Mouse (Mus musculus): ENCODE data around the gene Runx2.

Runx2 gene

GRCm38 (mm10) chr17:44709516-44710252, 104.9 kb downstream of the Runx2 start:
- peak; percentile 7 to 16 for DNase-seq

GRCm38 (mm10) chr17:44707956-44708355, 106.6 kb downstream of the Runx2 start:
- DNase-seq: no peak

DNA sequence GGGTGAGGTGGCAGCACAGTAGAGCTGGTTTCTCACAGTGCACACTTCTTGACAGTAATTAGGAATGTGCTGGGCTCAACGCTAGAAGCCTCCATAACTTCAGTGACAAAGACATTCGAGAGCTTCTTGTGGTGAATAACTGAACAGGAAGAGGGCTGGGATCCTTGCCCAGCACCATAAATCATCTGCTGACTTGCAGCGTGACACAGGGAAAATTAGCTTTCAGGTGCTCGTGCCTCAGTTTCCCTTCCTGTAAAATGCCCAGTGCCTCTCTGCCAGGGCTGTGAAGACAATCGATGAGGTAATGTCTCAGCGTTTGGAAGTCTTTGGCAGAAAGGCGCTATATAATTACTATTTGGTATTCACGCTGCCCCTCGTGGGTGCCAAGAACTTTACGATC, 108.1 kb downstream of the Runx2 start:
- DNase-seq: no peak

DNA sequence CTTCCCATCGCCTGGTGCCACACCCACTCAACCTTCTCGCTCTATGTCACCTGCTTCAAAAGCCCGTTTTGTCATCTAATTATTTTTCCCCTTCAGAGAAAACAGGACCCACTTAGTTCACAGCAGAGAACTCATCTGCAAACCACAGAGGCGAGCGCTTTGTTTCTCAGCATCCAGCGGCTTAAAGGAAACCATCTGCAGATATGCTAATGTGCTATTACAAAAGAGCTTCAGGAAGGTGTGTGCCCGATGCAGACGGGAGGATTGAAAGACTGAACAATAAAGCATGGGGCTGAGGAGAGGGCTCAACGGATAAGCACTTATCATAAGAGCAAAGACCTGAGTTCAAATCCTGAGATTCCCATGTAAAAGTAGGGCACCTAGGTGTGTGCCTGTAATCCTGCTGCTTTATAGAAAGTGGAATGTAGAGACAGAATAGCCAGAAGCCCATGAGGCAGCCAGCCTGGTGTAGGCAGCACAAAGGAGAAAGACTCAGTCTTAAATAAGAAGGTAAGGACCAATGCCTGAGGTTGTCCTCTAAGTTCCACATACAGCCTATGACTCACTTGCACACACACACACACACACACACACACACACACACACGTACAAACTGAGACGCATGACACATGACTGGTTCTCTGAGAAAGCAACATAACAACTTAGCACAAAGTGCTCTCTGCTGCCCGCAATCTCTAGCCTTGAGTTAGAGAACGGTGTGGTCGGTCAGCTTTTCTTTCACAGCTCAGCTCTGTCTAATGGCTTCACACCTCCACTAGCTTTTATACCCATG, 111.9 kb downstream of the Runx2 start:
- DNase-seq: no peak

- DNase-seq: no peak
Measured at GRCm38 (mm10) chr17:44701531-44701930, 113.1 kb downstream of the Runx2 start.

GRCm38 (mm10) chr17:44700326-44700725, 114.3 kb downstream of the Runx2 start:
- no peak for DNase-seq

DNA sequence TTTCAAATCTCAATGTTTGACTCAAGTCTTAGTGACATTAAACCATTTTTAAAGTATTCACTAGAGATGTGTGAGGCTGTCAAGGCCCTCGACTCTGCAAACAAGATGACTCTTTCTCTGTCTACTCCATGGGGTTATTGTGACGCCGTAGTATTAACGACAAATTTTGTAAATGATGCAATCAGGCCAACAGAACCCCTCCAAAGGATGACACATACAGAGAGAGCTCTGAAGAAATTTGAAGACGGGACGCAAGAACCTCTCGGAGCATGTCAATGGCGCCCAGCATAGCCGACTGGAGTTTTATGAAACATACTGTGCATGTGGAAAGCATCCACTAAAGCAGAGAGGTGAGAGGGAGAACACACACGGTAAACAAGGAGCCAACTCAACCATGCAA, 117.5 kb downstream of the Runx2 start:
- DNase-seq: no peak

GRCm38 (mm10) chr17:44693552-44693951, 121.0 kb downstream of the Runx2 start:
- DNase-seq: no peak

- no peak for DNase-seq
Measured at GRCm38 (mm10) chr17:44691517-44691916, 123.1 kb downstream of the Runx2 start.

DNA sequence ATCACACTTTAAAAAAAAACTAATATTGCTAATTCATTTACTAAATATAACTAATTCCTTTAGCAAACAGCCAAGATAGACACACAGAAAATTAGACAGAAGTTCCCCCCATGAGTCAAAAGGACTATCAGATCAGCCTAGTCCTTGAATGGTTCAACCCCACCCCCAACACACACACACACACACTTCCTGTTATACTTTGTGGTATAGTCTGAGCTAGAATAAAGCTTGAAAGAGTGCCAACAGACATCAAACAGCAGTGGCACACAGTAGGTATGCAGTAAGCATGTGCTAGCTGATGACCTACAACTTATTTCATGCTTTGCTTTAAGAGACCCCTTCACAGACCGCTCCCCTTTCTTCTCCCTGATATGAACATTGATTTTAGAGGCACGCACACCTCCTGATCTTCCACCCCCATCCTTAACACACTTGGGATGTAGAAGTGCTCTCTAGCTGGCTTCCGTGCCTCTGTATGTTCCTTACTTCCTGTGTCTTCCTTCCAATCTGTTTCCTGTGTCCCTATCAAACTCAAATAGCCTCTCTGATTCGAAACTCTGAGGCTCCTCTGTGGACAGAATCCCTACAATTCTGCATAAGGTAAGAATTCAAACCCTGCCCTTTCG, 124.1 kb downstream of the Runx2 start:
- DNase-seq: no peak

GRCm38 (mm10) chr17:44688306-44688705, 126.3 kb downstream of the Runx2 start:
- DNase-seq: no peak

DNA sequence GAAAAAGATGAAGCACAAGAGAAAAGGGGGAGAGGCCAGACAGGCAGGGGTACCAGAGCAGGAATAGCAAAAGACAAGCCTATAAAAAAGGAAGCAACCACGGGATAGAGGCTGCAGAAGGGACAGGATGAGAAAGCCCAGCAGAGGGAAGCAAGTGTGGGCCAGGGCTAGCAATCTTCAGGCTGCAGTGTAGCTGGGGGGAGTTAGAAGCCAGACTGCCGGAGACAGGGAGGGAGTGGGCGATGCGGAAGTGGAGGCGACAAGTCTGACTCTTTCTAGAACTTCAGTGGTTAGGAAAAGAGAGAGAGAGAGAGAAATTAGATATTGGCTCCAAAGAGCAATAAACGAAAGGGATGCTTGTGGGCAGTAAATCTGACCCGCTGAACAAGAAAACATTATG, 129.1 kb downstream of the Runx2 start:
- peak in 1 of 2 experiments; percentile 9 for DNase-seq

DNA sequence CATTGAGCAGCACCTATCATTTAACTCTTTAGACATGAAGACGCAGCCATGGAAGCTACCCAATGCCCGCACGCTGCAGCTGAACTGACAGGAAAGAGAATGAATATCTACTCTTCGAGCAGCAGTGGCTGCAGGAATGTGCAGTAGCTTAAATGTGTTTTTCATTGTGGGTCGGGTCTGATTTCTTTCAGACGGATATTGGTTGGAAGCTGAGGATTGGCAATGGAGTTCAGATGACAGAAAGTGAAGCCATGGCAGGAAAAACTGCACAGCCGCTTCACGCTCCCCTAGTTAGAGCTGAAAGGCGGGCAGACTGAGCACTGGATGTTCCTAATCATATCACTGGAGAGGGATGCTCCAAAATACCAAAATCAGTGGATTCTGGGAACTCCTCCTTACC, 131.6 kb downstream of the Runx2 start:
- no peak for DNase-seq

DNA sequence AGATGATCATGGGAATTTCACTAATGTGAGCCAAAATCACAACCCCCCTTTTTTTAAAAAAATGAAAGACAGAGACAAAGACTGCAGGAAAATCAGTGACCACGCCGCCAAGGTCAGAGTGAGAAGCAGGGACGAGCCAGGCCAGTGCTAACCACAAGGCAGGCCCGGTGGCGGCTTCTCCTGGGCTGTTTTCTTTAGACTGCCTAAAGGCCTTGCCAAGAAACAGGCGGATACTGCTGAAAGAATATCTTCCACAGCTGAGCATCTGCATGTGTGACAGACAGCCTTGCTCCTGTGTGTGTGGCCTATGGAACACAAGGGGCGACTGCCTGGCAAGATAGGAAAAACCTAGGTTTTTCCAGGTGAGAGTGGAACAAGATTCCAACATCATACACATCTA, 136.8 kb downstream of the Runx2 start:
- peak; percentile 50 to 57 for DNase-seq

- peak; percentile 33 to 57 for DNase-seq
Measured at GRCm38 (mm10) chr17:44672806-44673205, 141.8 kb downstream of the Runx2 start.

- peak; percentile 85 to 90 for DNase-seq
Measured at GRCm38 (mm10) chr17:44671946-44672692, 142.5 kb downstream of the Runx2 start.

- peak; percentile 23 to 41 for DNase-seq
Measured at GRCm38 (mm10) chr17:44669985-44670384, 144.6 kb downstream of the Runx2 start.

- no peak for DNase-seq
Measured at GRCm38 (mm10) chr17:44667346-44667745, 147.3 kb downstream of the Runx2 start.

- DNase-seq: no peak
Measured at GRCm38 (mm10) chr17:44663872-44664271, 150.7 kb downstream of the Runx2 start.

DNA sequence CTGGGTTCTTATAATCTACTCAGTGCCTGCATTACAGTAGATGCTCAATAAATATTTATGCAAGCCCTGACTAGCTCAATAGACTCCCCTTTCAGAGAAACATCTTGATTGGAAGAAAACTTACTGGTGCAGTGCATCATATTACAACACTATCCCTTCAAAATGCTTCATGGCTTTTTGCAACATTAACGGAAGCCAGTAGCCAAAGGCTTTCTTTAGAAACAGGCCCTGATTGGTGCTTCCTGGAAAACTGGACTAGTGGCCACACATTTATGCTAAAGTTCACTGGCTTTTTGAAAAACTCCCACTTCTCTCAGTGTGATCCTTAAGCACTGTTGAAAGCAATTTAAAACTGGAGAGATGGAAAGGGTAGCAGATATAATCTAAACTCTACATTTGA, 151.4 kb downstream of the Runx2 start:
- DNase-seq: no peak

- DNase-seq: no peak
Measured at GRCm38 (mm10) chr17:44662080-44662706, 152.4 kb downstream of the Runx2 start.

GRCm38 (mm10) chr17:44660121-44660806, 154.3 kb downstream of the Runx2 start:
- no peak for DNase-seq
